Mouse (Mus musculus) intestine, embryonic 15.5 days (tissue): ENCODE results near the gene Brpf3. TPM values are rescaled to one million over a fixed set of nuclear protein-coding genes. Genes with fewer than 3 reads are reported as not detected.
"Not testable (repeated sequence)": the region's sequence is repeated elsewhere in the genome, so short reads cannot be mapped to it uniquely, and the experiment has no call there.

Experiments used
- ATAC-seq: fragments of 200-750 bp; cut with Nextera tagmentation; 2 replicates; pipeline ENCODE4 v1.8.0; 2017; ENCODE audit warnings: moderate TSS enrichment, moderate library complexity
- H3K27ac ChIP-seq: fragments of 300-500 bp; sonication (generic); 2 replicates; pipeline ENCODE4 v1.5.1; 2015; ENCODE audit warnings: mild to moderate bottlenecking, inconsistent platforms
- H3K27me3 ChIP-seq: fragments of 300-500 bp; sonication (generic); replicated peaks from 2 replicates; pipeline ENCODE4 v1.6.1; 2015; ENCODE audit warnings: inconsistent platforms
- H3K36me3 ChIP-seq: fragments of 300-500 bp; sonication (generic); 2 replicates; pipeline ENCODE4 v1.6.1; 2015; ENCODE audit warnings: inconsistent platforms
- H3K4me1 ChIP-seq: fragments of 300-500 bp; sonication (generic); replicated peaks from 2 replicates; pipeline ENCODE4 v1.6.1; 2015; ENCODE audit warnings: inconsistent platforms
- H3K4me2 ChIP-seq: fragments of 300-500 bp; sonication (generic); replicated peaks from 2 replicates; pipeline ENCODE4 v1.6.1; 2015; ENCODE audit warnings: mild to moderate bottlenecking, inconsistent platforms
- H3K4me3 ChIP-seq: fragments of 300-500 bp; sonication (generic); replicated peaks from 2 replicates; pipeline ENCODE4 v1.5.1; 2015; ENCODE audit warnings: inconsistent platforms
- H3K9ac ChIP-seq: fragments of 300-500 bp; sonication (generic); 2 replicates; pipeline ENCODE4 v1.6.1; 2015; ENCODE audit warnings: inconsistent platforms
- H3K9me3 ChIP-seq: fragments of 300-500 bp; sonication (generic); 2 replicates; pipeline ENCODE4 v1.6.1; 2016; ENCODE audit warnings: inconsistent platforms
- WGBS: fragments of 180-500 bp; shearing (Covaris S2); methylation state at CpG from one replicate; pipeline ENCODE4 v1.1.7; 2015; 5-methylcytosine and 5-hydroxymethylcytosine counted together
- polyA plus RNA-seq: library from polyadenylated mRNA; unstranded; fragments of >200 nt; fragmentation: Nextera tagmentation; extraction: Ambion mirVana; gene quantifications from 2 replicates; pipeline ENCODE4 v1.2.1, GENCODE M21; 2015

Gene Brpf3
- polyA plus RNA-seq, 1 experiment from 2014 or later = 13.1 TPM

DNA sequence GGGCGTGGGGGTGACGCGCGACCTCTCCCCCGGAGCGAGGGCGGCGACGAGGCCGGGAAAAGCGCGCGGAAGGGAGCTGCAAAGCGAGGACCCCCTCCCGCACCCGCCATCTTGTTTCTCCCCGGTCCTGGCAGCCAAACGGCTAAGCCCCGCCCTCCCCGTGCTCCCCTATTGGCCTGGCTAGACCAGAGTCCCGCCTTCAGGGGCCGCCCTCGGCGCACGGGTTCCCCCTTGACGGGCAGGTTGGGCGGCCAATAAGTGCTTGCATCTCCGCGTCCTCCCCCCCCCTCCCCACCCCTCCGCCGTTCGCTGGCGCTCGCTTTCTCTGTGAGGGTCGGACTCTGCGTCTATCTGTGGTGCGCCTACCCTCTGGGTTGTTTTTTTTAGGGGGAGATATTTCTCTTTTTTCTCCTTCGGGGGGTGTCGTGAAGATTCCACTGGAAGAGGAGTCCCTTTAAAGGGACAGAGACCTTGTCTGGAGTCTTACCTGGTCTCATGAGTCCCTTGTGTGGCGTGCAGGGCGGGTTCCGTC, 650 bp downstream of the Brpf3 start:
- peak; percentile 98 for ATAC-seq
- Histone ChIP-seq H3K9me3 (no peaks in the 10 kb centered on the region), H3K27ac (peak overlapping the region; percentile 96), H3K36me3 (peaks cover 6% of the 10 kb centered on the region; the same call in 1 of the 2 replicates), H3K4me2 (peak overlapping the region; percentile 98), H3K9ac (peak overlapping the region; percentile 99), H3K4me3 (peak overlapping the region; percentile 86), H3K27me3 (no peaks in the 10 kb centered on the region), H3K4me1 (peaks cover 25% of the 10 kb centered on the region)
- WGBS = under 1% methylated on average over 33 of the region's 42 CpGs

DNA sequence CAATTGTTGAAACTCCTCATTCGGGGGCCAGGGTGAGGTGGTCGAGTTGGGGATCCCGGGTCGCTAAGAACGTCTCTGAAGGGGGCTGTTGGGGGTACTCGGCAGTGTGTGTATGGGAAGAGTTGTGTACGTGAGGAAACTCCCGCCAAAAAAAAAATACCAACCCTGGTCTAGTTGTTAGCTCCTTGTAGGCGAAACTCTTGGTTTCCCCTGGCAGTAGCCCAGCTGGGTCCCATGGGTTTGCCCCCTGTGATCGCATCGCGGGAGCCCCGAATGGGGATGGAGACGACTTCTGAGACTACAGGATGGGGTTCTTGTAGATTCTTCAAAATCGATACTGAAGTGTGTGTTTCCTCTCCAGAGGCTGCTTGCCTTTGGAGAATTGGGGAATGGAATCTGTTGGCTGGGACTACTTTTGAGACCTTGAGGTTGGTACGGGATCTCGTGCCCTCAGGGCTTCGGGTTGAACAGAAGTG, 1.2 kb downstream of the Brpf3 start:
- peak overlapping the region; percentile 63 for H3K9ac ChIP-seq
- H3K27ac ChIP-seq = peak overlapping the region; percentile 51
- under 1% methylated on average over 18 of the region's 18 CpGs for WGBS
- ATAC-seq = no peak
- H3K36me3 ChIP-seq = peaks cover 11% of the 10 kb centered on the region
- H3K4me1 ChIP-seq = peaks cover 25% of the 10 kb centered on the region
- peak overlapping the region; percentile 80 for H3K4me2 ChIP-seq
- H3K9me3 ChIP-seq = no peaks in the 10 kb centered on the region
- no peaks in the 10 kb centered on the region for H3K27me3 ChIP-seq
- H3K4me3 ChIP-seq = peak overlapping the region; percentile 86

GRCm38 (mm10) chr17:28803316-28803715, 2.4 kb downstream of the Brpf3 start:
- H3K4me2 ChIP-seq = no peak overlapping the region
- peaks cover 26% of the 10 kb centered on the region for H3K4me1 ChIP-seq
- H3K36me3 ChIP-seq = peaks cover 21% of the 10 kb centered on the region
- no peak overlapping the region for H3K27ac ChIP-seq
- ATAC-seq = no peak
- no peaks in the 10 kb centered on the region for H3K9me3 ChIP-seq
- no peaks in the 10 kb centered on the region for H3K27me3 ChIP-seq
- 85% methylated on average over 1 of the region's 1 CpGs for WGBS
- no peak overlapping the region for H3K9ac ChIP-seq
- no peak overlapping the region for H3K4me3 ChIP-seq

- 87% methylated on average over 6 of the region's 6 CpGs for WGBS
- H3K36me3 ChIP-seq = peaks cover 24% of the 10 kb centered on the region
- no peaks in the 10 kb centered on the region for H3K27me3 ChIP-seq
- H3K4me3 ChIP-seq = no peak overlapping the region
- H3K9me3 ChIP-seq = no peaks in the 10 kb centered on the region
- H3K9ac ChIP-seq = no peak overlapping the region
- ATAC-seq = no peak
- no peak overlapping the region for H3K27ac ChIP-seq
- H3K4me1 ChIP-seq = peaks cover 23% of the 10 kb centered on the region; the same call in 1 of the 2 replicates
- no peak overlapping the region for H3K4me2 ChIP-seq
Measured at GRCm38 (mm10) chr17:28804973-28805372, 4.1 kb downstream of the Brpf3 start.

DNA sequence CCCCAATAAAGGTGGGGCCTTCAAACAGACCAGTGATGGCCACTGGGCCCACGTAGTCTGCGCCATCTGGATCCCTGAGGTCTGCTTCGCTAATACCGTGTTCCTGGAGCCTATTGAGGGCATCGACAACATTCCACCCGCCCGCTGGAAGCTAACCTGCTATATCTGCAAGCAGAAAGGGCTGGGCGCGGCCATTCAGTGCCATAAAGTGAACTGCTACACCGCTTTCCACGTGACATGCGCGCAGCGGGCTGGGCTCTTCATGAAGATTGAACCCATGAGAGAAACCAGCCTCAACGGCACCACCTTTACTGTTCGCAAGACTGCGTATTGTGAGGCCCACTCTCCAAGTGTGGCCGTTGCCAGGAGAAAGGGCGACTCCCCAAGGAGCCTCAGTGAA, 5.9 kb downstream of the Brpf3 start:
- Histone ChIP-seq H3K4me2 (no peak overlapping the region), H3K4me1 (0 out of 2 replicates have a peak, but pooled peaks cover 17% of the 10 kb centered on the region), H3K4me3 (no peak overlapping the region), H3K9ac (no peak overlapping the region), H3K27me3 (no peaks in the 10 kb centered on the region), H3K9me3 (no peaks in the 10 kb centered on the region), H3K36me3 (peaks cover 30% of the 10 kb centered on the region), H3K27ac (no peak overlapping the region)
- peak; percentile 52 for ATAC-seq
- WGBS = 79% methylated on average over 19 of the region's 19 CpGs

- 92% methylated on average over 8 of the region's 8 CpGs for WGBS
- Histone ChIP-seq H3K9ac (no peak overlapping the region), H3K36me3 (peaks cover 36% of the 10 kb centered on the region), H3K27me3 (no peaks in the 10 kb centered on the region), H3K27ac (peak overlapping the region; percentile 66), H3K9me3 (no peaks in the 10 kb centered on the region), H3K4me2 (no peak overlapping the region), H3K4me1 (peaks cover 9% of the 10 kb centered on the region; the same call in 1 of the 2 replicates), H3K4me3 (no peak overlapping the region)
- peak; percentile 40 for ATAC-seq
Measured at GRCm38 (mm10) chr17:28808714-28809113, 7.8 kb downstream of the Brpf3 start.

GRCm38 (mm10) chr17:28809175-28809831, 8.4 kb downstream of the Brpf3 start:
- WGBS = 75% methylated on average over 10 of the region's 10 CpGs
- Histone ChIP-seq H3K9ac (no peak overlapping the region), H3K4me3 (no peak overlapping the region), H3K36me3 (peaks cover 42% of the 10 kb centered on the region), H3K9me3 (no peaks in the 10 kb centered on the region), H3K4me1 (peaks cover 9% of the 10 kb centered on the region; the same call in 1 of the 2 replicates), H3K27ac (peak overlapping the region; percentile 66), H3K27me3 (no peaks in the 10 kb centered on the region), H3K4me2 (no peak overlapping the region)
- peak; percentile 70 for ATAC-seq

- H3K27me3 ChIP-seq = no peaks in the 10 kb centered on the region
- no peaks in the 10 kb centered on the region for H3K9me3 ChIP-seq
- peak overlapping the region; percentile 49; the same call in 1 of the 2 replicates for H3K27ac ChIP-seq
- ATAC-seq = peak; percentile 68
- peaks cover 18% of the 10 kb centered on the region; the same call in 1 of the 2 replicates for H3K4me1 ChIP-seq
- no peak overlapping the region for H3K4me3 ChIP-seq
- H3K4me2 ChIP-seq = no peak overlapping the region
- H3K9ac ChIP-seq = no peak overlapping the region
- H3K36me3 ChIP-seq = peaks cover 36% of the 10 kb centered on the region
- 71% methylated on average over 10 of the region's 10 CpGs for WGBS
Measured at GRCm38 (mm10) chr17:28812345-28812744, 11.5 kb downstream of the Brpf3 start.

DNA sequence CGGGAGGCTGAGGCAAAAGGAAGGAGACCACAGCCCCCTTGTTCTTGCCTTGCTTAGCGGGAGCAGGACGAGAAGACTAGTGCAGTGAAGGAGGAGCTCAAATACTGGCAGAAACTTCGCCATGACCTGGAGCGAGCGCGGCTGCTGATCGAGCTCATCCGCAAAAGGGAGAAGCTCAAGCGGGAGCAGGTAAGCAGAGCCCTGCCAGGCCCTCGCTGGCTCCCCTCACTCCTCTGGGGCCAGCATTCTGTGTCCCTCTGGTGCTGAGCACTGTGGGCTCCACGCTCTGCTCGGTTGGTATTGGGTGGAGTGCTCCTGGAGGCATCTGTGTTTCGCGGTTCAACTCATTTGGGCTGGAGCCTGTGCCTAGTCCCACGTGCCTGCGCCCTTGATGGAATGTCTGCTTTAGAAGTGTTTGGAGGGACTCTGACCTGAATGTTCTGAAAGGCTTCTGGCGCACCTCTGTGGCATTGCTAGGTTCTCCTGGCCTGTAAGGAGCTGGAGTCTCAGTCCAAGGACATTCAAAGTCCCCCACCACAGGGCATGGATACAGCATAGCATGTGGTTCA, 13.7 kb downstream of the Brpf3 start:
- peaks cover 12% of the 10 kb centered on the region; the same call in 1 of the 2 replicates for H3K4me1 ChIP-seq
- peaks cover 50% of the 10 kb centered on the region for H3K36me3 ChIP-seq
- no peaks in the 10 kb centered on the region for H3K9me3 ChIP-seq
- H3K9ac ChIP-seq = no peak overlapping the region
- ATAC-seq = no peak
- H3K27ac ChIP-seq = no peak overlapping the region
- WGBS = 88% methylated on average over 18 of the region's 18 CpGs
- H3K4me3 ChIP-seq = no peak overlapping the region
- no peaks in the 10 kb centered on the region for H3K27me3 ChIP-seq
- no peak overlapping the region for H3K4me2 ChIP-seq

GRCm38 (mm10) chr17:28815384-28816004, 14.6 kb downstream of the Brpf3 start:
- Histone ChIP-seq H3K27me3 (no peaks in the 10 kb centered on the region), H3K36me3 (peaks cover 45% of the 10 kb centered on the region), H3K4me1 (peaks cover 12% of the 10 kb centered on the region; the same call in 1 of the 2 replicates), H3K27ac (no peak overlapping the region), H3K4me3 (no peak overlapping the region), H3K9ac (no peak overlapping the region), H3K4me2 (no peak overlapping the region), H3K9me3 (no peaks in the 10 kb centered on the region)
- WGBS = 60% methylated on average over 10 of the region's 10 CpGs
- ATAC-seq = no peak

DNA sequence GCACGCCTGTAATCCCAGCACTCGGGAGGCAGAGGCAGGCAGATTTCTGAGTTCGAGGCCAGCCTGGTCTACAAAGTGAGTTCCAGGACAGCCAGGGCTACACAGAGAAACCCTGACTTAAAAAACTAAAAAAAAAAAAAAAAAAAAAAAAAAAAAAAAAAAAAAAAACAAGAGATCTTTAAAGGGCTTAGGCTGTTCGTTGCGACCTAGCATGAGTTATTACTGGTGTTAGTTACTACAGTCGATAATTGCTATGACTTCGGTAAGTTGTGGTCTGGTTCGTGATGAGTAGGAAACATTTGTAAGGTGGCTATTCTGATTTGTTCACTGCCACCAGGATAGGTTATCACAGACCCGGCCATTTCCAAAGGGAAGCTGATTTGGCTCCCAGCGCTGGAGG, 15.4 kb downstream of the Brpf3 start:
- Histone ChIP-seq H3K36me3 (peaks cover 52% of the 10 kb centered on the region), H3K4me1 (peaks cover 12% of the 10 kb centered on the region; the same call in 1 of the 2 replicates), H3K27ac (peak overlapping the region; percentile 79)
- not testable (repeated sequence) for H3K27me3 ChIP-seq, H3K4me2 ChIP-seq, H3K9ac ChIP-seq, ATAC-seq, H3K9me3 ChIP-seq, H3K4me3 ChIP-seq
- 85% methylated on average over 10 of the region's 10 CpGs for WGBS
